Mouse (Mus musculus): Measurements from ENCODE around the gene Eln. TPM values are rescaled to one million over a fixed set of nuclear protein-coding genes. Genes with fewer than 3 reads are reported as not detected.

Eln gene
- polyA plus RNA-seq, 1 experiment from 2014 or later = 6.0 TPM

GRCm38 (mm10) chr5:134695539-134695938 lies 51.6 kb downstream of the Eln start:
- Histone ChIP-seq H3K4me1 (no peaks in the 10 kb centered on the region), H3K27ac (no peak overlapping the region), H3K4me2 (replicated peaks) (no peak overlapping the region), H3K9me3 (no peaks in the 10 kb centered on the region), H3K36me3 (no peaks in the 10 kb centered on the region), H3K4me3 (no peak overlapping the region), H3K9ac (no peak overlapping the region), H3K27me3 (replicated peaks) (no peaks in the 10 kb centered on the region)
- 68% methylated on average over 2 of the region's 2 CpGs for WGBS
- ATAC-seq (ENCODE audit: low FRiP score, low read depth) = no peak

DNA sequence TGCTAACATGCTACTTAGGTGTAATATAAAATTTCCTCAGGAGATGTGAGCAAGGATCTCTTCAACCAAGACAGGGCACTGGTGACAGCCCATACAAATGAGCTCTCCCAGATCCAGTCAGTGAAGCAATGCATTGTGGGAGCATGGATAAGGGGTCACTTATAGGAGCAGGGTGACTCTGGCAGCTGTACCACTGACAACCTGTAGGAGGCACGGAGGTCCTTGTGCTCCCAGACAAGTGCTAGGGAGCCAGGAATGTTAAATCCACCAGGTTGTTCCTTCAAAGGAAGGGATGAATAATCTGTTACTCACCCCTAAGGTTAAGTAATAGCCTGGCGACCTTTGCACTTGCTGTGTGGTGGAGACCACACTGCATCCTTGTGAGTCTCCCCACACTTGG lies 52.0 kb downstream of the Eln start:
- Histone ChIP-seq H3K9ac (no peak overlapping the region), H3K9me3 (no peaks in the 10 kb centered on the region), H3K36me3 (no peaks in the 10 kb centered on the region), H3K4me3 (no peak overlapping the region), H3K4me2 (replicated peaks) (no peak overlapping the region), H3K27me3 (replicated peaks) (no peaks in the 10 kb centered on the region), H3K4me1 (no peaks in the 10 kb centered on the region), H3K27ac (no peak overlapping the region)
- ATAC-seq (ENCODE audit: low FRiP score, low read depth) = no peak
- 15% methylated on average over 2 of the region's 2 CpGs for WGBS

DNA sequence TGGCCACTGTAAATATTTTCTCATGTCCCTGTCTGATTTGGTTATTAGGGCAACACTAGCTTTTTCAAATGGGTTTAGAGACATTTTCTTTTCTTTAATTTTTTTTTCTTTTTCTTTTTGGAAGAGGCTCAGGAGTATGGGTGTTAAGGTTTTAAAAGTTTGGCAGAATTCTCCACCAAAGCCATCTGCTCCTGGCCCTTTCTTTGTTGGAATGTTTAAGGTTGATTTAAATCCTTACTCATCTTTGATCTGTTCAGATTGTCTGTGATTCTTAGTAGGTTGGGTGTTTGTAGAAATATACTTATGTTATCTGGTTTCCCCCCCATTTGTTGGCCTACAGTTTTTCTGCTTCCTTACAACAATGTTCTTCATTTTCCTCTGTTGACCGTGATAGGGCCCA lies 54.4 kb downstream of the Eln start:
- Histone ChIP-seq H3K9ac (no peak overlapping the region), H3K4me2 (replicated peaks) (no peak overlapping the region), H3K9me3 (no peaks in the 10 kb centered on the region), H3K36me3 (no peaks in the 10 kb centered on the region), H3K27ac (no peak overlapping the region), H3K4me1 (peaks cover 4% of the 10 kb centered on the region), H3K27me3 (replicated peaks) (no peaks in the 10 kb centered on the region), H3K4me3 (no peak overlapping the region)
- WGBS = 93% methylated on average over 1 of the region's 1 CpGs
- ATAC-seq (ENCODE audit: low FRiP score, low read depth) = no peak

DNA sequence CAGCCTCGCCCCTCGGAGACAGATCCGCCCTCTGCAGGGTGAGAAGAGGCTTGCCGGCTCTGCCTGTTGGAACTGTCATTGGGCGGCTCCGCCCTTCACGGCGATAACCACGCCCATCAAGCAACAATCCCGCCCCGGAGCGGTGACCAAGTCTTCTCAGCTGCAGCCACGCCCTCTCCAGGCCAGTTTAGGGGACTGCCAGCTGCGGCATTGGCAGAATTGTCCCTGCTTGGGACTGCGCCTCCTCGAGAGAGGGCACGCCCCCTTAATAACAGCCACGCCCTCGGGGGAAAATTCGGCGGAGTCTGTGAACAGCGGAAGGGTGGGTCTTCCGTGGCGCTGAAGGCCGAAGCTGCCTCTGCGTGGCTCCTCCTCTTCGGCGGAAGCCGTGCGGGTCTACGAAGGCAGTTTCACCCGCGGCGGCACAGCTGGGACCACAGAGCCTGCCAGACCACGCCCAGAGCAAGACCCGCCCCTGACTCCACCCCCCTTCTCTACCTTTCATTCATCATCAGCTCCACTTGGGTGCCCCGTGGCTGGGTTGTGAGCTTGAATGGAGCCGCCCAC lies 58.3 kb downstream of the Eln start:
- Histone ChIP-seq H3K27ac (peak overlapping the region; percentile 65), H3K27me3 (replicated peaks) (no peaks in the 10 kb centered on the region), H3K4me1 (peaks cover 25% of the 10 kb centered on the region), H3K4me3 (peak overlapping the region; percentile 90), H3K9me3 (no peaks in the 10 kb centered on the region), H3K36me3 (peaks cover 24% of the 10 kb centered on the region), H3K4me2 (replicated peaks) (peak overlapping the region; percentile 83), H3K9ac (peak overlapping the region; percentile 89)
- under 1% methylated on average over 37 of the region's 38 CpGs for WGBS
- peak; percentile 97 for ATAC-seq (ENCODE audit: low FRiP score, low read depth)

- Histone ChIP-seq H3K4me2 (replicated peaks) (peak within 1 kb of the TSS; percentile 83), H3K27me3 (replicated peaks) (no peaks in the 10 kb centered on the region), H3K27ac (peak within 1 kb of the TSS; percentile 75), H3K9me3 (no peaks in the 10 kb centered on the region), H3K4me3 (peak within 1 kb of the TSS; percentile 90), H3K36me3 (peaks cover 29% of the 10 kb centered on the region), H3K9ac (peak within 1 kb of the TSS; percentile 89), H3K4me1 (peaks cover 25% of the 10 kb centered on the region)
- ATAC-seq (ENCODE audit: low FRiP score, low read depth) = peak; percentile 21
- under 1% methylated on average over 69 of the region's 69 CpGs for WGBS
Observed at GRCm38 (mm10) chr5:134688086-134688717, 58.9 kb downstream of the Eln start, which contains the start of gene Limk1. Limk1 (minus strand) TSS chr5:134688598.

- H3K9me3 ChIP-seq = no peaks in the 10 kb centered on the region
- no peak for ATAC-seq (ENCODE audit: low FRiP score, low read depth)
- 88% methylated on average over 1 of the region's 1 CpGs for WGBS
- H3K27ac ChIP-seq = no peak overlapping the region
- H3K4me3 ChIP-seq = peak overlapping the region; percentile 90; the same call in 1 of the 2 replicates
- H3K4me1 ChIP-seq = peaks cover 25% of the 10 kb centered on the region
- H3K9ac ChIP-seq = peak overlapping the region; percentile 89
- H3K36me3 ChIP-seq = peaks cover 36% of the 10 kb centered on the region
- H3K27me3 ChIP-seq (replicated peaks) = no peaks in the 10 kb centered on the region
- peak overlapping the region; percentile 83 for H3K4me2 ChIP-seq (replicated peaks)
Observed at GRCm38 (mm10) chr5:134687187-134687586, 59.9 kb downstream of the Eln start.

DNA sequence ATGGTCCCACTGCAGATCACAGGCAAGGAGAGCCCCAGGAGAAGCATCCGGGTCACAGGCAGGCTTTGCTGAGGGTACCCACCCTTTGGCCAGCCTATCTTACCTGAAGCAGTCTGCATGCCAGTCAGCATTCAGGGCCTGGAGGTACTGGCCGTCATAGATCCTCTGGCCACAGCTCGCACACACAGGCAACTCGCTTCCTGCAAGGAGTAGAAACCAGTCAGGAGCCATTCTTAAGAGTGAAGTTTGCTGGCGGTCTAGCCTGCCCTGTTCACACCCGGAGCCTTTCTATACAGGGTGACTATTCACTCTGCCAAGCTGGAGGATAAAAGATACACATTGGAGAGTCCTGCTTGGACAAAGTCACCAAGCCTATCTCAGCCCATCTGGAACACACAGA lies 60.6 kb downstream of the Eln start:
- no peaks in the 10 kb centered on the region for H3K9me3 ChIP-seq
- H3K4me3 ChIP-seq = no peak overlapping the region
- H3K36me3 ChIP-seq = peaks cover 38% of the 10 kb centered on the region
- no peak overlapping the region for H3K27ac ChIP-seq
- WGBS = 93% methylated on average over 6 of the region's 6 CpGs
- H3K4me1 ChIP-seq = peaks cover 25% of the 10 kb centered on the region
- no peak overlapping the region for H3K4me2 ChIP-seq (replicated peaks)
- H3K27me3 ChIP-seq (replicated peaks) = no peaks in the 10 kb centered on the region
- no peak for ATAC-seq (ENCODE audit: low FRiP score, low read depth)
- no peak overlapping the region for H3K9ac ChIP-seq

DNA sequence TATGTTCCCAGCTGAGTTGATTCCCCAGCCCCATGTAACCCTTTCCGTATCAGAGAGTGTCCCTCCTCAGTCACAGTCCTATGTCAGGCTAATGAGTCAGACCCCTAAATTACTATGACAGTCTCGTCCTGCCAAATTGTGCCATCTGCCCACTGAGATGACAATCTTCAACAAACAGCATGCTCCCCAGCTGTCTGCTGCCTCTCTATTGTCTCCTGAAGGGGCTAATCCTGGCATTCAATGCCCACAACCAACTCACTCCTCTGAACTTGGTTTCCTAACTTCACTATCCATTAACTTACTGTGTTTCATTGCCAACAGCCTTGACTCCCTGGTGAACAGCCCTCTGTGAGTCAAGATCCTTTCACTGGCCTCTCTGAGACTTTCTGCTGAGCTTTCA lies 62.7 kb downstream of the Eln start:
- Histone ChIP-seq H3K4me3 (no peak overlapping the region), H3K9ac (no peak overlapping the region), H3K4me2 (replicated peaks) (no peak overlapping the region), H3K27ac (no peak overlapping the region), H3K36me3 (peaks cover 42% of the 10 kb centered on the region), H3K9me3 (no peaks in the 10 kb centered on the region), H3K27me3 (replicated peaks) (no peaks in the 10 kb centered on the region), H3K4me1 (peaks cover 25% of the 10 kb centered on the region)
- ATAC-seq (ENCODE audit: low FRiP score, low read depth) = no peak
- WGBS = 62% methylated on average over 2 of the region's 2 CpGs

- Histone ChIP-seq H3K9ac (no peak overlapping the region), H3K27ac (no peak overlapping the region), H3K4me2 (replicated peaks) (no peak overlapping the region), H3K4me1 (peaks cover 29% of the 10 kb centered on the region), H3K9me3 (no peaks in the 10 kb centered on the region), H3K36me3 (peaks cover 42% of the 10 kb centered on the region), H3K4me3 (no peak overlapping the region), H3K27me3 (replicated peaks) (no peaks in the 10 kb centered on the region)
- 64% methylated on average over 2 of the region's 2 CpGs for WGBS
- ATAC-seq (ENCODE audit: low FRiP score, low read depth) = no peak
Observed at GRCm38 (mm10) chr5:134683813-134684212, 63.3 kb downstream of the Eln start.

- H3K27ac ChIP-seq = no peak overlapping the region
- no peak overlapping the region for H3K4me3 ChIP-seq
- no peak overlapping the region for H3K4me2 ChIP-seq (replicated peaks)
- 88% methylated on average over 12 of the region's 12 CpGs for WGBS
- H3K36me3 ChIP-seq = peaks cover 41% of the 10 kb centered on the region
- ATAC-seq (ENCODE audit: low FRiP score, low read depth) = no peak
- peaks cover 34% of the 10 kb centered on the region for H3K4me1 ChIP-seq
- no peak overlapping the region for H3K9ac ChIP-seq
- no peaks in the 10 kb centered on the region for H3K27me3 ChIP-seq (replicated peaks)
- H3K9me3 ChIP-seq = no peaks in the 10 kb centered on the region
Observed at GRCm38 (mm10) chr5:134680238-134680637, 66.9 kb downstream of the Eln start.

DNA sequence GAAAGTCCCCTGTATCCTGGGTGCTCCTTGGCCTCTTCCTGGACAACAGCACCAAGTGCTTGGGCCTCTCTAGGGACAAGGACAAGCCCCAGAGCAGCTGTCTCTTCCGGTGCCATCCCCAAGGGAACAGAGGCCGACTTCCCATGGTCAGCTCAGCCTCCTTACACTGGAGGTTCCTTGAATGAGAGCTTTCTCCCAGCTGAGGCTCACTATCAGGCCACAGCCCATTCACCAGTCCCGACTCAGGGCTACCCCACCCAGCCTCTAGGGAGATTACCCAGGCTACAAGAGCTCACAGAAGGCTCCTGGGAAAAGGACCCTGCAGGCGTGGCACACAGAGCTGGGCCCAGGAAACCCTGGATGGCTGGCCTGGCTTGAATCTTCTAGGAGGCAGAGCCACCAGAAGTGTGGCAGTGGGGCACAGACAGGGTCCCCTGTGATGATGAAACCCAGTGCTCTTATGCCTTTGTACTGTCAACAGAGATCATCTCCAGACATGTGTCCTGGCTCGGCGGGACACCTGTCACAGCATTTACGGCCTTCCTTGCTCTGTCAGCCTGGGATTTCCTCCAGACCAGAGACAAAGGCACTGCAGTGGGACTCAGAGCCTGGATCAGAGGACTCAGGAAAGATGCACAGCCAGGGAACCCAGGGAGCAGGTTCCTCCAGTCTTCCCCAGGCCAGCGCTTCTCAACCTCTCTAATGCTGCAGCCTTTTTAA lies 68.1 kb downstream of the Eln start:
- no peak overlapping the region for H3K4me3 ChIP-seq
- H3K4me2 ChIP-seq (replicated peaks) = no peak overlapping the region
- H3K9ac ChIP-seq = no peak overlapping the region
- H3K9me3 ChIP-seq = no peaks in the 10 kb centered on the region
- no peak overlapping the region for H3K27ac ChIP-seq
- H3K27me3 ChIP-seq (replicated peaks) = no peaks in the 10 kb centered on the region
- no peak for ATAC-seq (ENCODE audit: low FRiP score, low read depth)
- peaks cover 30% of the 10 kb centered on the region for H3K4me1 ChIP-seq
- WGBS = 68% methylated on average over 8 of the region's 8 CpGs
- H3K36me3 ChIP-seq = peaks cover 28% of the 10 kb centered on the region

DNA sequence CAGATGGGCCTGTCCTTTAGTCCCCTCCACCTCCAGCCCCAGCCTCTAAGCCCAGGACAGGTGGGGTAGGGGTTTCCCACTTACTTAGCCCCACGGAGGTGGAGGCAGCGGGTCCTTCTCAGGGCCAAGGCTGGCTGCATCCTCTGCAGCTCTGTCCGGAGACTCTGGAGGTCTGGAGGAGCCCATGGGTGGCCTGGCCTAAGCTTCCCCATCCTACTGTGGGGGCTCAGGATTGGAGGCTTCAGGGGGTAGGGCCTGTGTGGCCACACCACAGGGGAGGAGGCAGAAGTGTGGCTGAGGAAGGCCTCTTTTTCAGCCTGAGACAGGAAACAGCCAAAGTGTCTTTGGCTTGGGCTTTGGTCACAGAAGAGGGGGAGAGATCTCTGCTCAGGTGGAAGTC lies 69.1 kb downstream of the Eln start:
- Histone ChIP-seq H3K4me1 (peaks cover 30% of the 10 kb centered on the region), H3K36me3 (peaks cover 21% of the 10 kb centered on the region), H3K27me3 (replicated peaks) (no peaks in the 10 kb centered on the region), H3K4me3 (no peak overlapping the region), H3K4me2 (replicated peaks) (no peak overlapping the region), H3K9ac (no peak overlapping the region), H3K9me3 (no peaks in the 10 kb centered on the region), H3K27ac (no peak overlapping the region)
- WGBS = 83% methylated on average over 3 of the region's 3 CpGs
- ATAC-seq (ENCODE audit: low FRiP score, low read depth) = no peak

All from neural tube, embryonic 12.5 days (tissue).